Mouse (Mus musculus): ENCODE measurements around the gene Smim23. TPM values are rescaled to one million over a fixed set of nuclear protein-coding genes. Genes with fewer than 3 reads are reported as not detected.

Smim23 gene
- not detected in 2 replicates for polyA plus RNA-seq (2014; fragmentation: Nextera tagmentation; extraction: Ambion mirVana)

GRCm38 (mm10) chr11:32824505-32824904, at the start of gene Smim23:
TSS of gene Smim23 (minus strand) at chr11:32824605.
- H3K4me3 ChIP-seq (replicated peaks; ENCODE audit: low read depth, low read length), result no peak within 1 kb of the TSS
- no peak within 1 kb of the TSS for H3K9ac ChIP-seq (replicated peaks; ENCODE audit: low read length)
- H3K4me2 ChIP-seq (ENCODE audit: low read length), result no peak within 1 kb of the TSS
- H3K27ac ChIP-seq (replicated peaks; ENCODE audit: low read depth, low read length), result no peak within 1 kb of the TSS
- no peaks in the 10 kb centered on the region for H3K27me3 ChIP-seq (ENCODE audit: control insufficient read depth, insufficient read depth, low read length)
- H3K36me3 ChIP-seq (ENCODE audit: control insufficient read depth, insufficient read depth, low read length), result no peaks in the 10 kb centered on the region
- no peaks in the 10 kb centered on the region for H3K9me3 ChIP-seq (ENCODE audit: control insufficient read depth, low read length)
- H3K4me1 ChIP-seq (ENCODE audit: control insufficient read depth, insufficient read depth, low read length), result no peaks in the 10 kb centered on the region
- 88% methylated on average over 1 of the region's 1 CpGs for WGBS
- DNase-seq (no peak), ATAC-seq (ENCODE audit: low FRiP score, low TSS enrichment) (no peak)

GRCm38 (mm10) chr11:32868619-32869383, 44.4 kb upstream of the Smim23 start:
- Histone ChIP-seq H3K4me2 (ENCODE audit: low read length) (no peak overlapping the region), H3K9me3 (ENCODE audit: control insufficient read depth, low read length) (no peaks in the 10 kb centered on the region), H3K9ac (replicated peaks; ENCODE audit: low read length) (no peak overlapping the region), H3K27me3 (ENCODE audit: control insufficient read depth, insufficient read depth, low read length) (no peaks in the 10 kb centered on the region), H3K4me3 (replicated peaks; ENCODE audit: low read depth, low read length) (no peak overlapping the region), H3K4me1 (ENCODE audit: control insufficient read depth, insufficient read depth, low read length) (no peaks in the 10 kb centered on the region), H3K36me3 (ENCODE audit: control insufficient read depth, insufficient read depth, low read length) (no peaks in the 10 kb centered on the region), H3K27ac (replicated peaks; ENCODE audit: low read depth, low read length) (no peak overlapping the region)
- ATAC-seq (ENCODE audit: low FRiP score, low TSS enrichment) (no peak), DNase-seq (no peak)
- 86% methylated on average over 10 of the region's 10 CpGs for WGBS

GRCm38 (mm10) chr11:32864615-32865014, 40.2 kb upstream of the Smim23 start:
- ATAC-seq (ENCODE audit: low FRiP score, low TSS enrichment), result no peak
- no peak overlapping the region for H3K27ac ChIP-seq (replicated peaks; ENCODE audit: low read depth, low read length)
- no peaks in the 10 kb centered on the region for H3K27me3 ChIP-seq (ENCODE audit: control insufficient read depth, insufficient read depth, low read length)
- 89% methylated on average over 5 of the region's 5 CpGs for WGBS
- H3K4me2 ChIP-seq (ENCODE audit: low read length), result no peak overlapping the region
- H3K4me1 ChIP-seq (ENCODE audit: control insufficient read depth, insufficient read depth, low read length), result no peaks in the 10 kb centered on the region
- H3K4me3 ChIP-seq (replicated peaks; ENCODE audit: low read depth, low read length), result no peak overlapping the region
- no peak overlapping the region for H3K9ac ChIP-seq (replicated peaks; ENCODE audit: low read length)
- no peak for DNase-seq
- H3K36me3 ChIP-seq (ENCODE audit: control insufficient read depth, insufficient read depth, low read length), result no peaks in the 10 kb centered on the region
- no peaks in the 10 kb centered on the region for H3K9me3 ChIP-seq (ENCODE audit: control insufficient read depth, low read length)

- Histone ChIP-seq H3K4me3 (replicated peaks; ENCODE audit: low read depth, low read length) (no peak overlapping the region), H3K9me3 (ENCODE audit: control insufficient read depth, low read length) (no peaks in the 10 kb centered on the region), H3K27ac (replicated peaks; ENCODE audit: low read depth, low read length) (no peak overlapping the region), H3K4me2 (ENCODE audit: low read length) (no peak overlapping the region), H3K9ac (replicated peaks; ENCODE audit: low read length) (no peak overlapping the region), H3K27me3 (ENCODE audit: control insufficient read depth, insufficient read depth, low read length) (no peaks in the 10 kb centered on the region), H3K4me1 (ENCODE audit: control insufficient read depth, insufficient read depth, low read length) (peaks cover 4% of the 10 kb centered on the region; the same call in 1 of the 2 replicates), H3K36me3 (ENCODE audit: control insufficient read depth, insufficient read depth, low read length) (no peaks in the 10 kb centered on the region)
- WGBS, result 37% methylated on average over 8 of the region's 8 CpGs
- no peak for ATAC-seq (ENCODE audit: low FRiP score, low TSS enrichment)
- DNase-seq, result peak; percentile 55
These were observed 33.0 kb upstream of the Smim23 start for GRCm38 (mm10) chr11:32857418-32857879.

GRCm38 (mm10) chr11:32846682-32847222, 22.3 kb upstream of the Smim23 start:
- H3K36me3 ChIP-seq (ENCODE audit: control insufficient read depth, insufficient read depth, low read length), result no peaks in the 10 kb centered on the region
- ATAC-seq (ENCODE audit: low FRiP score, low TSS enrichment) (no peak), DNase-seq (no peak)
- H3K4me1 ChIP-seq (ENCODE audit: control insufficient read depth, insufficient read depth, low read length), result no peaks in the 10 kb centered on the region
- H3K4me2 ChIP-seq (ENCODE audit: low read length), result no peak overlapping the region
- H3K27ac ChIP-seq (replicated peaks; ENCODE audit: low read depth, low read length), result no peak overlapping the region
- no peaks in the 10 kb centered on the region for H3K9me3 ChIP-seq (ENCODE audit: control insufficient read depth, low read length)
- 85% methylated on average over 20 of the region's 20 CpGs for WGBS
- H3K4me3 ChIP-seq (replicated peaks; ENCODE audit: low read depth, low read length), result no peak overlapping the region
- no peak overlapping the region for H3K9ac ChIP-seq (replicated peaks; ENCODE audit: low read length)
- H3K27me3 ChIP-seq (ENCODE audit: control insufficient read depth, insufficient read depth, low read length), result no peaks in the 10 kb centered on the region

GRCm38 (mm10) chr11:32841169-32841568, 16.8 kb upstream of the Smim23 start:
- no peaks in the 10 kb centered on the region for H3K4me1 ChIP-seq (ENCODE audit: control insufficient read depth, insufficient read depth, low read length)
- no peaks in the 10 kb centered on the region for H3K27me3 ChIP-seq (ENCODE audit: control insufficient read depth, insufficient read depth, low read length)
- no peak overlapping the region for H3K4me3 ChIP-seq (replicated peaks; ENCODE audit: low read depth, low read length)
- no peak overlapping the region for H3K9ac ChIP-seq (replicated peaks; ENCODE audit: low read length)
- 92% methylated on average over 5 of the region's 5 CpGs for WGBS
- ATAC-seq (ENCODE audit: low FRiP score, low TSS enrichment), result no peak
- no peak for DNase-seq
- H3K36me3 ChIP-seq (ENCODE audit: control insufficient read depth, insufficient read depth, low read length), result no peaks in the 10 kb centered on the region
- no peak overlapping the region for H3K27ac ChIP-seq (replicated peaks; ENCODE audit: low read depth, low read length)
- no peaks in the 10 kb centered on the region for H3K9me3 ChIP-seq (ENCODE audit: control insufficient read depth, low read length)
- no peak overlapping the region for H3K4me2 ChIP-seq (ENCODE audit: low read length)

- H3K4me1 ChIP-seq (ENCODE audit: control insufficient read depth, insufficient read depth, low read length), result no peaks in the 10 kb centered on the region
- H3K27ac ChIP-seq (replicated peaks; ENCODE audit: low read depth, low read length), result no peak overlapping the region
- DNase-seq, result no peak
- no peaks in the 10 kb centered on the region for H3K36me3 ChIP-seq (ENCODE audit: control insufficient read depth, insufficient read depth, low read length)
- no peak for ATAC-seq (ENCODE audit: low FRiP score, low TSS enrichment)
- H3K9ac ChIP-seq (replicated peaks; ENCODE audit: low read length), result no peak overlapping the region
- H3K4me3 ChIP-seq (replicated peaks; ENCODE audit: low read depth, low read length), result no peak overlapping the region
- H3K4me2 ChIP-seq (ENCODE audit: low read length), result no peak overlapping the region
- H3K27me3 ChIP-seq (ENCODE audit: control insufficient read depth, insufficient read depth, low read length), result no peaks in the 10 kb centered on the region
- 87% methylated on average over 9 of the region's 9 CpGs for WGBS
- no peaks in the 10 kb centered on the region for H3K9me3 ChIP-seq (ENCODE audit: control insufficient read depth, low read length)
These were observed 15.9 kb upstream of the Smim23 start for GRCm38 (mm10) chr11:32840256-32840655.

- H3K4me1 ChIP-seq (ENCODE audit: control insufficient read depth, insufficient read depth, low read length), result no peaks in the 10 kb centered on the region
- H3K4me2 ChIP-seq (ENCODE audit: low read length), result no peak overlapping the region
- H3K27ac ChIP-seq (replicated peaks; ENCODE audit: low read depth, low read length), result no peak overlapping the region
- H3K4me3 ChIP-seq (replicated peaks; ENCODE audit: low read depth, low read length), result no peak overlapping the region
- DNase-seq (no peak), ATAC-seq (ENCODE audit: low FRiP score, low TSS enrichment) (no peak)
- WGBS, result 18% methylated on average over 8 of the region's 8 CpGs
- no peaks in the 10 kb centered on the region for H3K9me3 ChIP-seq (ENCODE audit: control insufficient read depth, low read length)
- H3K27me3 ChIP-seq (ENCODE audit: control insufficient read depth, insufficient read depth, low read length), result no peaks in the 10 kb centered on the region
- H3K9ac ChIP-seq (replicated peaks; ENCODE audit: low read length), result no peak overlapping the region
- H3K36me3 ChIP-seq (ENCODE audit: control insufficient read depth, insufficient read depth, low read length), result no peaks in the 10 kb centered on the region
These were observed 10.6 kb upstream of the Smim23 start for GRCm38 (mm10) chr11:32835022-32835421.

GRCm38 (mm10) chr11:32834367-32834918, 10.0 kb upstream of the Smim23 start:
- Histone ChIP-seq H3K9me3 (ENCODE audit: control insufficient read depth, low read length) (no peaks in the 10 kb centered on the region), H3K4me1 (ENCODE audit: control insufficient read depth, insufficient read depth, low read length) (no peaks in the 10 kb centered on the region), H3K4me3 (replicated peaks; ENCODE audit: low read depth, low read length) (no peak overlapping the region), H3K36me3 (ENCODE audit: control insufficient read depth, insufficient read depth, low read length) (no peaks in the 10 kb centered on the region), H3K27me3 (ENCODE audit: control insufficient read depth, insufficient read depth, low read length) (no peaks in the 10 kb centered on the region), H3K27ac (replicated peaks; ENCODE audit: low read depth, low read length) (no peak overlapping the region), H3K4me2 (ENCODE audit: low read length) (no peak overlapping the region), H3K9ac (replicated peaks; ENCODE audit: low read length) (no peak overlapping the region)
- DNase-seq (no peak), ATAC-seq (ENCODE audit: low FRiP score, low TSS enrichment) (no peak)
- 30% methylated on average over 13 of the region's 13 CpGs for WGBS
